Mouse (Mus musculus): ENCODE measurements around the gene Duox1. TPM values are rescaled to one million over a fixed set of nuclear protein-coding genes. Genes with fewer than 3 reads are reported as not detected.

Duox1 gene
- 0.15 and 0.24 TPM in 2 replicates for polyA plus RNA-seq (2015; fragmentation: Nextera tagmentation; extraction: Ambion mirVana)

DNA sequence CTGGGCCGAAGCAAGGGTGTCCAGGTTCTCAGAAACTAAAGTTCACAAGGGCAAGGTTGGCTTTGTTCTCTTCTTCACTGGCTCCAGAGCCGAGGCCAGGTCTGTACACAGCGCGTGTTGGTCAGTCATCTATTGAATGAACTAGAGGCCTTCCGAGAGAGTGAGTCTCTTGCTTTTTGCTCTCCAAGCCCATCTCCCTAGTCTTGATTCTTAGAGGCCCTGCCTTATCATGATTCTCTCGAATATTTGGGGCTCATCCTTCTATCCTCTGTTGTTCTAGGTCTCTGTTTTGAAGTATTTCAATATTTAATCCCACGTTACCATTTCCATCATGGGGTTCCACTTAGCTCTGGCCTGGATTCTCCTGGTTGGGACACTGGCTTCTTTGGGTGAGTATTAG, at the start of gene Duox1:
Gene Duox1 (plus strand): TSS at position 301 of the 400 bp plus-strand sequence.

DNA sequence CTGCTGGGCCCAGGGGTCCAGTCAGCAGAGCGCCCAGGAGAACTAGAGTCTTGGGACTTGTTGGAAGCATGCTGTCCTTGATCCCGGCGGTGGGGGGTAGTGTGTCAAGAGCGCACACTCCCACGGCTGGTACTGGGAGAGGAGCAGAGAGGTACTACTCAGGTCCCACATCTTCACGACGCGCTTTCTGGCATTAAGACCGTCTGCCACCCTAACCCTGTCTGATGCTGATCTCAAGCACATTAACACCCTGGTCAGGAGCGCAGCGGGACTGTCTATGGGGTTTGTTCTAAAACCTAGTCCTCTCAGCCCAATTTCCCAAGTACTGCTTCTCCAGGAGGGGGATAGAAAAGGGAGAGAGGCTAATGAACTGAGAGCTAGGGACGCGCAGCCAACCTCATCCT, 17.4 kb upstream of the Duox1 start, which contains the start of gene Duox2:
Gene Duox2 (minus strand): TSS at position 354 of the 404 bp plus-strand sequence.

DNA sequence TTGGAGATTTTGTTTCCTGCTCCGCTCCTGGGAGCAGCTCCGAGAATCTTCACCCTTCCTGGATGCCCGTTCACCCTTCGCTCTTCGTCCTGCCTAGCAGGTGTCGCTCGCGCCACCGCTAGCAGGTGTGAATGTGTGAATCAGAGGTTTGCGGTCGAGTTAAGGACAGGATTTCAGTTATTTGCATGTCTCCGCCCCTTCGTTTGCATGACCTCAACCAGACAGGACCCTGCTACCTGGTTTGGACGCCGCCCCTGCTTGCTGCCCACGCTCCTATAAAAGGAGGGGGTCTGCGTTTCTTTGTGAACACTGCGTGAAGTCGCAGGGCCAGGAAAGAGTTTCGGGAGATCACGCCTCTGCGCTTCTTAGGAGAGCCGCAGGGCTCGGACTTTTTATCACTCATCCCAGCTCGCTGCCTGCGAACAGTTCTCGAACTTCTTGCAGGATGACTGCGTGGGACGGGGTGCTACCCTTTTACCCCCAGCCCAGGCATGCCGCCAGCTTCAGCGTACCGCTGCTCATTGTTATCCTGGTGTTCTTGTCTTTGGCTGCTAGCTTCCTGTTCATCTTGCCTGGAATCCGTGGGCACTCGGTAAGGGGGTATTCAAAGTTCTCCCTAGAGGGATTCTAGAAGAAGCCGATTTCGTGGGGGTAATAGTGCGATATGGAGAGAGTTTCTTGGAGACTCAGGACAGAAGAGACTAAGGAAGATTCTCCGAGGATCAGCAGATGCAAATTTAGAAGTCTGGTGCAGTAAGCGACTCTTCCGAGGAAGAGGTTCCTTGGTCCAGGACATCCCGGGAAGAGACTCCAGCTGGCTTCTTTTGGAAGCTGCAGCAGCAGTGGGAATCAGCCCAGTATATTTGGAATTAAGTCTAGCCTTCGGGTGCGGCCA, 16.6 kb upstream of the Duox1 start, which contains the start of gene Duoxa2:
Gene Duoxa2 (plus strand): TSS at position 305 of the 895 bp plus-strand sequence.

DNA sequence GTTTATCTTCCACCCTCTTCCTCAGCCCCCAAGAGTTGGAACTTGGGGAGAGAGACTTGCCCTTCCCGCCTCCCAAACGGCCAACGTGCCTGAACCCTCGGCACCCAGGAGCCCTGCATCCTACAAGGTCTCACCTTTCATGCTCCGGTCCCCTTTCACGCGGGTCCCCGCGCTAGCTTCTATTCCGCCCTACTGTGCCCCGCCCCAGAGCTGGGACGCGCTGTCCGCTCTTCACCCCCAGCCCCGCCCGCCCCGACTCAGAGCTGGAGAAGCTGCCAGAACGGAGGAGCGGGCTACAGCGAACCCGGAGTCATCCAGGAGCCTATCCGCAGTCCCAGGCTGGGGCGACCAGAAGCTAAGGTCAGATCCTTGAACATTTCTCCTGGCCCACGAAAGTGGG, 1.9 kb upstream of the Duox1 start, which contains the start of gene Duoxa1:
Gene Duoxa1 (minus strand): TSS at position 195 of the 400 bp plus-strand sequence.

DNA sequence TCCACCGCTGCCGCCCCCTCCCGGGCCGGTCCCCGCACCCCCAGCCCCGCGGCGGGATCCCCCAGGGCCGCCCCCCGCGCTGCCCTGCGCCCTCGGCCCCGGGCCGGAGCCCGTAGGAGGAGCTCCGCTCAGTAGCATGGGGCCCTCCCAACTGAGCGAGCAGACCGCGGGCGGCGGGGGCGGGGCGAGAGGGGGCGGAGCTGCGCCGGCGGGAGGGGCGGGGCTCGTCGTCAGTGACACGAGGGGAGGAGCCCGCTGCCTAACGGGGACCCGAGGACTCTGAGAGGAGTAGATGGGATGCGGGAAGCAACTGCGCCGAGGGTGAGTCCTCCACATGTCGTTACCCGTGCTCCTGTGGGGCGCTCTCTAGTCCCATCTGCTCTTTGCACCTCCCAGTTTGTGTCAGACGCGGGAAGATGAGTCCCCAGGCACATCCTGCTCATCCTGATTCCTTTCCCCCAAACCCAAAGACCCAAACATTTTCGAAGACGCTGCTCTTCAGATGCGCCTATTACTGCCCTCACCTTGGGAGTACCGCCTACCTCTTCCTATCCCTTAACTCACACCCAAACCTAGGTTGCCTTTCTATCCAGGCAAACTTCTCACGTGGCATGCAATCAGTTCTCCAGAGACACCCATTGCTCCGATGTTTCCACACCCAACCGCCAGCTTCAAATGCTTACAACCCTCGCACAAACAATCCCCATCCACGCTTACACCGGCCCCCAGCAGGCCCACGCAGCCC, 53.7 kb downstream of the Duox1 start, which contains the start of gene Shf:
Gene Shf (minus strand): TSS at position 168 of the 745 bp plus-strand sequence.

Other genes starting within 250 kb of the Duox1 start
- gene Spg11, start 197.3 kb upstream of the Duox1 start, polyA plus RNA-seq (2015; fragmentation: Nextera tagmentation; extraction: Ambion mirVana), result 4.3 and 5.4 TPM in 2 replicates
- gene B2m, start 168.0 kb upstream of the Duox1 start, polyA plus RNA-seq (2015; fragmentation: Nextera tagmentation; extraction: Ambion mirVana), result 208 and 236 TPM in 2 replicates
- gene Trim69, start 155.0 kb upstream of the Duox1 start, polyA plus RNA-seq (2015; fragmentation: Nextera tagmentation; extraction: Ambion mirVana), result not detected in 2 replicates
- 0.08 TPM in 1 of 2 replicates, not detected in the other for gene Patl2, start 129.5 kb upstream of the Duox1 start, polyA plus RNA-seq (2015; fragmentation: Nextera tagmentation; extraction: Ambion mirVana)
- gene Terb2, start 129.4 kb upstream of the Duox1 start, polyA plus RNA-seq (2015; fragmentation: Nextera tagmentation; extraction: Ambion mirVana), result not detected in 2 replicates
- gene Sord, start 80.9 kb upstream of the Duox1 start, polyA plus RNA-seq (2015; fragmentation: Nextera tagmentation; extraction: Ambion mirVana), result 25.7 and 26.1 TPM in 2 replicates
- 0.04 and 0.12 TPM in 2 replicates for gene Duox2, start 17.2 kb upstream of the Duox1 start, polyA plus RNA-seq (2015; fragmentation: Nextera tagmentation; extraction: Ambion mirVana)
- gene Duoxa2, start 16.8 kb upstream of the Duox1 start, polyA plus RNA-seq (2015; fragmentation: Nextera tagmentation; extraction: Ambion mirVana), result 0.45 and 0.84 TPM in 2 replicates
- gene Duoxa1, start 1.9 kb upstream of the Duox1 start, polyA plus RNA-seq (2015; fragmentation: Nextera tagmentation; extraction: Ambion mirVana), result 0.13 and 0.25 TPM in 2 replicates
- gene Shf, start 53.5 kb downstream of the Duox1 start, polyA plus RNA-seq (2015; fragmentation: Nextera tagmentation; extraction: Ambion mirVana), result 11.9 and 15.4 TPM in 2 replicates
- gene Slc28a2, start 110.8 kb downstream of the Duox1 start, polyA plus RNA-seq (2015; fragmentation: Nextera tagmentation; extraction: Ambion mirVana), result 0.12 and 0.17 TPM in 2 replicates
- not detected in 2 replicates for gene Gm14085, start 169.3 kb downstream of the Duox1 start, polyA plus RNA-seq (2015; fragmentation: Nextera tagmentation; extraction: Ambion mirVana)

Data from neural tube, postnatal 0 days (tissue).